Mouse (Mus musculus): ENCODE measurements around the gene Pnp2. TPM values are rescaled to one million over a fixed set of nuclear protein-coding genes. Genes with fewer than 3 reads are reported as not detected.
"Not testable (repeated sequence)": the region's sequence is repeated elsewhere in the genome, so short reads cannot be mapped to it uniquely, and the experiment has no call there.

The Pnp2 gene
- polyA plus RNA-seq, 1 experiment from 2014 or later, result 0.57 TPM

DNA sequence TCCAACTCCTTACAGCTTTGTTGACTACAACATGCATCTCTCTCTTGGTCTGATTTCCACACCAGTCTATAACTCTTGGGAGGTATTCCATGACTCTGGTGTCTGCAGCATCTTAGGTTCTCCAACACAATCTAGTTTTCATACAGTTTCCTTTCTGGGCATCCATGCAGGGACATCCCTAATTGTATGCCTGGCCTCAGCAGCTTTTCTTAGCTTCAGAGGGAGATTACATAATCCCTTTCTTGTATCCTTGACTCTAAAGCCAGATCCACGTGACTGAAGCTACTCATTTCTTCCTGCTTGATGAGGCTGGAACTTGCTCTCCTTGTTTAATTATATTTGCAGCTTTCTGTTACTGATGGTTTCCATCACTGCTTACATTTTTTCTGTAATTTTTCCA, 19.1 kb upstream of the Pnp2 start:
- Histone ChIP-seq H3K9ac (no peak overlapping the region), H3K36me3 (replicated peaks) (no peaks in the 10 kb centered on the region), H3K27me3 (replicated peaks) (no peaks in the 10 kb centered on the region), H3K9me3 (no peaks in the 10 kb centered on the region), H3K4me3 (no peak overlapping the region), H3K4me1 (peaks cover 5% of the 10 kb centered on the region), H3K4me2 (no peak overlapping the region), H3K27ac (no peak overlapping the region)
- WGBS, result 57% methylated on average over 1 of the region's 1 CpGs
- ATAC-seq (replicated peaks), result no peak

- Histone ChIP-seq H3K9ac (no peak overlapping the region), H3K4me1 (no peaks in the 10 kb centered on the region), H3K36me3 (replicated peaks) (no peaks in the 10 kb centered on the region), H3K27me3 (replicated peaks) (no peaks in the 10 kb centered on the region), H3K4me2 (no peak overlapping the region), H3K27ac (no peak overlapping the region), H3K9me3 (no peaks in the 10 kb centered on the region), H3K4me3 (no peak overlapping the region)
- no peak for ATAC-seq (replicated peaks)
- WGBS, result 82% methylated on average over 3 of the region's 3 CpGs
Observed at GRCm38 (mm10) chr14:50938119-50938908, 17.5 kb upstream of the Pnp2 start.

DNA sequence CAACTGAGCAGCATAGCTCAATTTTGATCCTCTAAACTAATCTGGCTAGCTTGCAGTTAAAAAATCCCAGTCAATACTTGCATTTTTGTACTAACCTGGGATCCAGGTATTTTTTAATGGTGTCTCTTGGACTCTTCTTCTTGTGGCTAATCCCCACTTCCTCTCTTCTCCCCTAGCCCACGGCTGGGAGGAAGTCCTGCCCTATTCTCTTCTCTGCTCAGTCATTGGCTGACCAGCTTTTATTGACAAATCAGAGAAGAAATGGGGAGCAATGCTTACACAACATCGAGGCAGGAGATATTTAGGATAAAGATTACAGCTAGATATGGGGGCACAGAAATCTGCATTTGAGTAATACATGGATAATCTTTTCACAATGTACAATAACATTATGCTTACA, 16.9 kb upstream of the Pnp2 start:
- WGBS, result 35% methylated on average over 2 of the region's 2 CpGs
- no peak for ATAC-seq (replicated peaks)
- Histone ChIP-seq H3K9ac (no peak overlapping the region), H3K4me2 (no peak overlapping the region), H3K4me1 (peaks cover 2% of the 10 kb centered on the region), H3K4me3 (no peak overlapping the region), H3K9me3 (no peaks in the 10 kb centered on the region), H3K36me3 (replicated peaks) (no peaks in the 10 kb centered on the region), H3K27ac (no peak overlapping the region), H3K27me3 (replicated peaks) (no peaks in the 10 kb centered on the region)

- Histone ChIP-seq H3K4me2 (peak within 1 kb of the TSS; percentile 55), H3K9ac (peak within 1 kb of the TSS; percentile 26), H3K27ac (peak within 1 kb of the TSS; percentile 83), H3K4me3 (peak within 1 kb of the TSS; percentile 49), H3K27me3 (replicated peaks) (no peaks in the 10 kb centered on the region), H3K4me1 (peaks cover 14% of the 10 kb centered on the region), H3K9me3 (no peaks in the 10 kb centered on the region), H3K36me3 (replicated peaks) (no peaks in the 10 kb centered on the region)
- WGBS, result 18% methylated on average over 31 of the region's 31 CpGs
- peak; percentile 98 for ATAC-seq (replicated peaks)
Observed at GRCm38 (mm10) chr14:50943932-50944667, 11.7 kb upstream of the Pnp2 start, which contains the start of gene Gm49342. Gene Gm49342, plus strand, starts transcription at chr14:50944517.

DNA sequence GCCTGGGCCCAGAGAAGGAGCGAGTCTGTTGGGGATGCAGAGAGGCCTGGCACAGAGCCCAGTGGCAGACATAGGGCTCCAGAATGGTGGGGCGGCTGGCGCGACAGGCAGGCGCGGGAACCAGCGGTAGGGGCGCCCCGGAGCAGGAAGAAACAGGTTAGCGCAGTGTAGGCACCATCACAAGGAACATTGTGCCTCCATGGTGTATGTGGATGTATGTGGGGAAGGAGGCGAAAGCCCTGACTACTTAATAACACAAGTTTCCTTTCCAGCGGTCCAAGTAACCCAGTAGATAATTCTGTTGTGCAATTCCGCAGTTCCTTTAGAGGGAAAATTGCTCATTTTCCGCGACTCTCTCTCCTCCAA, 11.1 kb upstream of the Pnp2 start:
- H3K36me3 ChIP-seq (replicated peaks); H3K9me3 ChIP-seq; H3K27me3 ChIP-seq (replicated peaks): not testable (repeated sequence)
- Histone ChIP-seq H3K27ac (peak overlapping the region; percentile 83), H3K4me3 (peak overlapping the region; percentile 49), H3K9ac (peak overlapping the region; percentile 26), H3K4me1 (peaks cover 14% of the 10 kb centered on the region), H3K4me2 (peak overlapping the region; percentile 55)
- peak; percentile 98 for ATAC-seq (replicated peaks)
- WGBS, result 0% methylated on average over 15 of the region's 15 CpGs

GRCm38 (mm10) chr14:50945081-50945480, 10.7 kb upstream of the Pnp2 start:
- peak; percentile 24 for ATAC-seq (replicated peaks)
- H3K27ac ChIP-seq, result peak overlapping the region; percentile 83
- H3K4me1 ChIP-seq, result peaks cover 14% of the 10 kb centered on the region
- H3K9ac ChIP-seq, result peak overlapping the region; percentile 26
- not testable (repeated sequence) for H3K9me3 ChIP-seq; H3K27me3 ChIP-seq (replicated peaks); H3K36me3 ChIP-seq (replicated peaks)
- 10% methylated on average over 6 of the region's 6 CpGs for WGBS
- peak overlapping the region; percentile 55 for H3K4me2 ChIP-seq
- peak overlapping the region; percentile 49 for H3K4me3 ChIP-seq

DNA sequence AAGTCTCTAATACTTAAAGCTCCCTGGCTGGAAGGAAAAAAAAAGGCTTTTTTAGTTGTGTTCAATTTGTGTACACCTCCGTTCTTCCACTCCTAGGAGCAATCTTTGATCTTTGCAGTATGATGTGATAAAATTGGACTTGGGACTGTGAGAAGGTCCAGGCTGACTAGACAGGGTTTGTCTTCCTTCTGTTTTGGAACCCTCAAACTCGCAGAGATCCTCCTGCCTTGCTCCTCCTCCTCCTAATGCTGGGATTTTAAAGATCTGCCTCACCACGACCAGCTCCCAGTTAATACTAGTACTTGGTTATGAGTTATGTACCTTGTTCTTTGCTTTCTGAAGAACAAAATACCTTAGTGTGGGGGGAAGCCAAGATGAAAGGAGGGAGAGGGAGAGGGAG, 10.3 kb upstream of the Pnp2 start:
- WGBS, result 20% methylated on average over 3 of the region's 3 CpGs

GRCm38 (mm10) chr14:50955487-50955886, 305 bp upstream of the Pnp2 start:
- 89% methylated on average over 10 of the region's 10 CpGs for WGBS

More for the DNA sequence above, 10.3 kb upstream of the Pnp2 start:
- ATAC-seq (replicated peaks); H3K9me3 ChIP-seq; H3K9ac ChIP-seq; H3K27ac ChIP-seq; H3K36me3 ChIP-seq (replicated peaks); H3K27me3 ChIP-seq (replicated peaks): not testable (repeated sequence)
- Histone ChIP-seq H3K4me3 (peak overlapping the region; percentile 49), H3K4me2 (peak overlapping the region; percentile 55), H3K4me1 (peaks cover 14% of the 10 kb centered on the region)

GRCm38 (mm10) chr14:50956724-50957123, 932 bp downstream of the Pnp2 start:
- H3K36me3 ChIP-seq (replicated peaks); H3K27ac ChIP-seq; H3K27me3 ChIP-seq (replicated peaks); H3K4me1 ChIP-seq; ATAC-seq (replicated peaks); H3K9me3 ChIP-seq; H3K9ac ChIP-seq; H3K4me3 ChIP-seq: not testable (repeated sequence)
- H3K4me2 ChIP-seq, result 0 out of 2 replicates have a peak overlapping the region, but pooled peaks have one; percentile 34
- WGBS, result 75% methylated on average over 6 of the region's 6 CpGs

More at GRCm38 (mm10) chr14:50955487-50955886, 305 bp upstream of the Pnp2 start:
- H3K4me2 ChIP-seq, result no peak overlapping the region
- ATAC-seq (replicated peaks), result no peak
- no peak overlapping the region for H3K4me3 ChIP-seq
- H3K36me3 ChIP-seq (replicated peaks), result no peaks in the 10 kb centered on the region
- no peaks in the 10 kb centered on the region for H3K9me3 ChIP-seq
- H3K9ac ChIP-seq, result no peak overlapping the region
- no peaks in the 10 kb centered on the region for H3K4me1 ChIP-seq
- no peaks in the 10 kb centered on the region for H3K27me3 ChIP-seq (replicated peaks)
- no peak overlapping the region for H3K27ac ChIP-seq

- H3K27ac ChIP-seq; H3K36me3 ChIP-seq (replicated peaks); H3K9ac ChIP-seq; H3K27me3 ChIP-seq (replicated peaks); H3K4me3 ChIP-seq; H3K9me3 ChIP-seq; ATAC-seq (replicated peaks); H3K4me1 ChIP-seq; H3K4me2 ChIP-seq: not testable (repeated sequence)
- 65% methylated on average over 3 of the region's 3 CpGs for WGBS
Observed at GRCm38 (mm10) chr14:50957146-50957545, 1.4 kb downstream of the Pnp2 start.

DNA sequence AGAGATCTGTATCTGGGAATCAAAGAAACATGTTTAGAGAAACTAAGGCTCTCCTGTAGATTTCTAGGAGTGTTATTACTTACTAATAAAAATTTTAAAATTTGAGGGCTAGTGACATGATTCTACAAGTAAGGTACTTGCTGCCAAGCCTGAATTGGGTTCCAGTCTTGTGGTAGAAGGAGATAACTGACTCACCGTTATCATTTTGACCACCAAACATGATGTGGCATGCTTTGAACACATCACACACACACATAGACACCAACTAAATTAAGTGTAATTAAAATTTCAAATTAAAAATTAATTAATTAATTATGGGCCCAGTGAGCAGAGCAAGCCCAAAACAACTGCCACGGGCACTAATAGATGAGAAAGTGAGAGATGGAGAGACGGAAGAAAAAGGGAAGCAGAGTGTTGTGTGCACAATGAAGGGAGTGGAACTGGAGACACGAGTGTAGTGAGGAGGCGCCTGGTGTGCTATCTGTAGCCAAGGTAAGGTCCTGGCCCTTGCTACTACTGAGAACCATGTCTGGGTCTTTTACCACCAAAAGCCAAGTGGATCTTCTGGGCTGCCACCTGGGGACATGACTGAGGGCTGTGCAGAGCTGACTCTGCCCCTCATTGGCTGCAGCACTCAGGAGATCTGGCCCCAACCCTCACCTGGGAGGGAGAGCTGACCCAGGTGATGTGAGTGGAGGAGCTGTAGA, 2.6 kb downstream of the Pnp2 start:
- not testable (repeated sequence) for H3K4me2 ChIP-seq; H3K9me3 ChIP-seq; ATAC-seq (replicated peaks); H3K27ac ChIP-seq; H3K4me3 ChIP-seq; H3K36me3 ChIP-seq (replicated peaks); H3K27me3 ChIP-seq (replicated peaks); H3K4me1 ChIP-seq; H3K9ac ChIP-seq
- 91% methylated on average over 5 of the region's 5 CpGs for WGBS

- no peak overlapping the region for H3K27ac ChIP-seq
- no peaks in the 10 kb centered on the region for H3K36me3 ChIP-seq (replicated peaks)
- no peaks in the 10 kb centered on the region for H3K27me3 ChIP-seq (replicated peaks)
- peaks cover 8% of the 10 kb centered on the region for H3K4me1 ChIP-seq
- H3K4me2 ChIP-seq, result no peak overlapping the region
- no peaks in the 10 kb centered on the region for H3K9me3 ChIP-seq
- no peak overlapping the region for H3K9ac ChIP-seq
- WGBS, result 59% methylated on average over 5 of the region's 5 CpGs
- H3K4me3 ChIP-seq, result no peak overlapping the region
- no peak for ATAC-seq (replicated peaks)
Observed at GRCm38 (mm10) chr14:50968216-50968980, 12.6 kb downstream of the Pnp2 start.
